Comparison of ENCODE assay signal across 8 mouse cellular contexts in the genomic region with DNA sequence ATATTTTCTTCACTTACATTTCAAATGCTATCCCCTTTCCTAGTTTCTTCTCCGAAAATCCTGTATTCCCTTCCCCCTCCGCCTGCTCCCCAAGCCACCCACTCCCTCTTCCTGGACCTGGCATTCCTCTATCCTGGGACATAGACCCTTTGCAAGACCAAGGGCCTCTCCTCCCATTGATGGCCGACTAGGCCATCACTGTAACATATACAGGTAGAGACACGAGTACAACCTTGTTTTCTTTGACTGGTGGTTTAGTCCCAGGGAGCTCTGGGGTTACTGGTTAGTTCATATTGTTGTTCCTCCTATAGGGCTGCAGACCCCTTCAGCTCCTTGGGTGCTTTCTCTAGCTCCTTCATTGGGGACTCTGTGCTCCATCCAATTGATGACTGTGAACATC. TPM values are rescaled to one million over a fixed set of nuclear protein-coding genes. Genes with fewer than 3 reads are reported as not detected.
DNase-seq lines count a peak whose midpoint lies in the region; ATAC-seq lines count a peak whose summit lies in the region.
"Not testable (repeated sequence)": the region's sequence is repeated elsewhere in the genome, so short reads cannot be mapped to it uniquely, and the experiment has no call there.
"Had no signal": no experiment of that assay in that cellular context is flagged by ENCODE, and none has a peak within 500 bp of the region (broad histone marks: within the 10 kb centered on the region; RNA-seq: fewer than 3 reads in every experiment).

No protein-coding gene starts in this region.

- not testable (repeated sequence) for H3K36me3 ChIP-seq in embryonic facial prominence, embryonic 15.5 days; heart, embryonic 14.5 days (ENCODE audit: control insufficient read depth, insufficient read depth, low read length); hindbrain, embryonic 14.5 days (replicated peaks; ENCODE audit: control insufficient read depth, insufficient read depth); kidney, embryonic 15.5 days; liver, embryonic 12.5 days; lung, embryonic 15.5 days; neural tube, embryonic 12.5 days

- not testable (repeated sequence) for H3K9ac ChIP-seq in embryonic facial prominence, embryonic 15.5 days; heart, embryonic 14.5 days (ENCODE audit: low read length); hindbrain, embryonic 14.5 days; kidney, embryonic 15.5 days; liver, embryonic 12.5 days; lung, embryonic 15.5 days; neural tube, embryonic 12.5 days

- H3K4me1 ChIP-seq in embryonic facial prominence, embryonic 15.5 days; heart, embryonic 14.5 days (ENCODE audit: control insufficient read depth in 2 of 2, insufficient read depth in 2 of 2, low read length in 2 of 2); hindbrain, embryonic 14.5 days (replicated peaks; ENCODE audit: control insufficient read depth, insufficient read depth, low read length); kidney, embryonic 15.5 days; liver, embryonic 12.5 days; lung, embryonic 15.5 days; neural tube, embryonic 12.5 days: not testable (repeated sequence)

- H3K4me2 ChIP-seq in embryonic facial prominence, embryonic 15.5 days (replicated peaks); heart, embryonic 14.5 days (ENCODE audit: low read length); hindbrain, embryonic 14.5 days (replicated peaks); kidney, embryonic 15.5 days; liver, embryonic 12.5 days; lung, embryonic 15.5 days; neural tube, embryonic 12.5 days (replicated peaks): not testable (repeated sequence)

- not testable (repeated sequence) for H3K27ac ChIP-seq in embryonic facial prominence, embryonic 15.5 days (replicated peaks); heart, embryonic 14.5 days (replicated peaks in 1 of 2; ENCODE audit: control insufficient read depth in 1 of 2, insufficient read depth in 1 of 2, low read depth in 2 of 2, low read length in 2 of 2); hindbrain, embryonic 14.5 days; kidney, embryonic 15.5 days; liver, embryonic 12.5 days; lung, embryonic 15.5 days; neural tube, embryonic 12.5 days

- DNase-seq in hindbrain, embryonic 14.5 days (ENCODE audit: low spot score) = not testable (repeated sequence)

- peak; percentile 63; the same call in 1 of the 2 replicates for ATAC-seq in embryonic facial prominence, embryonic 15.5 days (ENCODE audit: insufficient number of reproducible peaks, low FRiP score, low TSS enrichment, low read depth)
- peak; percentile 71; the same call in 1 of the 2 replicates for ATAC-seq in heart, embryonic 14.5 days (ENCODE audit: insufficient number of reproducible peaks, insufficient read depth, low FRiP score, low read depth)
- peak; percentile 68; the same call in 1 of the 2 replicates for ATAC-seq in hindbrain, embryonic 14.5 days (ENCODE audit: low FRiP score)
- ATAC-seq in kidney, embryonic 15.5 days (replicated peaks; ENCODE audit: low FRiP score) = 0 out of 2 replicates have a peak, but pooled peaks have one; percentile 49
- peak; percentile 71; the same call in 1 of the 2 replicates for ATAC-seq in liver, embryonic 12.5 days
- ATAC-seq in lung, embryonic 15.5 days (ENCODE audit: borderline replicate concordance, extremely low read depth, low FRiP score, low TSS enrichment) = peak; percentile 55; the same call in 1 of the 2 replicates
- 0 out of 2 replicates have a peak, but pooled peaks have one; percentile 21 for ATAC-seq in neural tube, embryonic 12.5 days (ENCODE audit: low FRiP score, low read depth)

- not testable (repeated sequence) for H3K9me3 ChIP-seq in embryonic facial prominence, embryonic 15.5 days (replicated peaks); heart, embryonic 14.5 days (ENCODE audit: control insufficient read depth, low read length); hindbrain, embryonic 14.5 days (ENCODE audit: control insufficient read depth, low read length); kidney, embryonic 15.5 days (replicated peaks); liver, embryonic 12.5 days (replicated peaks); lung, embryonic 15.5 days; neural tube, embryonic 12.5 days

- WGBS in embryonic facial prominence, embryonic 15.5 days = 65% methylated on average over 4 of the region's 4 CpGs
- WGBS in heart, embryonic 14.5 days = 66% methylated on average over 4 of the region's 4 CpGs
- 78% methylated on average over 4 of the region's 4 CpGs for WGBS in hindbrain, embryonic 14.5 days
- 82% methylated on average over 4 of the region's 4 CpGs for WGBS in kidney, embryonic 15.5 days
- 68% methylated on average over 4 of the region's 4 CpGs for WGBS in liver, embryonic 12.5 days (ENCODE audit: insufficient replicate concordance)
- 71% methylated on average over 4 of the region's 4 CpGs for WGBS in lung, embryonic 15.5 days
- WGBS in neural tube, embryonic 12.5 days = 74% methylated on average over 4 of the region's 4 CpGs

- not testable (repeated sequence) for H3K27me3 ChIP-seq in embryonic facial prominence, embryonic 15.5 days; heart, embryonic 14.5 days (ENCODE audit: control insufficient read depth, insufficient read depth, low read length); hindbrain, embryonic 14.5 days (ENCODE audit: control insufficient read depth, insufficient read depth, low read length); kidney, embryonic 15.5 days; liver, embryonic 12.5 days (replicated peaks); lung, embryonic 15.5 days; neural tube, embryonic 12.5 days (replicated peaks)

- H3K4me3 ChIP-seq in embryonic facial prominence, embryonic 15.5 days (replicated peaks); heart, embryonic 14.5 days (ENCODE audit: control insufficient read depth in 1 of 2, insufficient read depth in 1 of 2, low read depth in 1 of 2, low read length in 2 of 2); hindbrain, embryonic 14.5 days (replicated peaks; ENCODE audit: low read length); kidney, embryonic 15.5 days (replicated peaks); liver, embryonic 12.5 days; lung, embryonic 15.5 days; neural tube, embryonic 12.5 days: not testable (repeated sequence)

RNA-seq across cellular contexts. Expression of gene Zfp991, which starts 9.9 kb away (rescaled TPM):
- polyA plus RNA-seq in embryonic facial prominence, embryonic 15.5 days (2015; fragmentation: Nextera tagmentation; extraction: Ambion mirVana) = 4.4 and 4.9 TPM in 2 replicates
- polyA plus RNA-seq in heart, embryonic 14.5 days (2014; fragmentation: Nextera tagmentation; extraction: Ambion mirVana) = 5.3 and 8.5 TPM in 2 replicates
- polyA plus RNA-seq in hindbrain, embryonic 14.5 days (2014; fragmentation: Nextera tagmentation; extraction: Ambion mirVana) = 8.6 and 8.8 TPM in 2 replicates
- 6.9 and 7.8 TPM in 2 replicates for polyA plus RNA-seq in kidney, embryonic 15.5 days (2015; fragmentation: Nextera tagmentation; extraction: Ambion mirVana)
- 6.8 and 8.6 TPM in 2 replicates for polyA plus RNA-seq in liver, embryonic 12.5 days (2016; fragmentation: Nextera tagmentation; extraction: Ambion mirVana)
- 3.6 and 4.0 TPM in 2 replicates for polyA plus RNA-seq in lung, embryonic 15.5 days (2015; fragmentation: Nextera tagmentation; extraction: Ambion mirVana)
- polyA plus RNA-seq in neural tube, embryonic 12.5 days (2016; fragmentation: Nextera tagmentation; extraction: Ambion mirVana) = 4.1 and 5.6 TPM in 2 replicates
- polyA plus RNA-seq: G1E had no signal

Comparison
In these comparisons a context has a peak if more than half of its experiments do, and no peak if none do; other contexts are left out.
1. ATAC-seq: peak in every context shown above with its lines; median percentile 71 in heart, embryonic 14.5 days; 71 in liver, embryonic 12.5 days; 68 in hindbrain, embryonic 14.5 days; 63 in embryonic facial prominence, embryonic 15.5 days; 55 in lung, embryonic 15.5 days; 49 in kidney, embryonic 15.5 days; 21 in neural tube, embryonic 12.5 days.